Mouse (Mus musculus) G1E (cell line): Measurements from ENCODE around the gene Wdr13.

Experiments used
- CTCF ChIP-seq: IDR thresholded peaks from 2 replicates; pipeline ENCODE4 v1.5.1; 2012; ENCODE audit warnings: low read depth, low read length, inconsistent platforms, mixed read lengths
- GATA1 ChIP-seq: IDR thresholded peaks from 2 replicates; pipeline ENCODE4 v1.6.1; 2012; ENCODE audit warnings: borderline replicate concordance, low read length, inconsistent platforms, mixed read lengths
- GATA2 ChIP-seq: IDR thresholded peaks from 2 replicates; pipeline ENCODE4 v1.6.1; 2012; ENCODE audit warnings: low read depth, low read length, inconsistent platforms, borderline replicate concordance
- POLR2AphosphoS5 ChIP-seq: IDR thresholded peaks from 2 replicates; pipeline ENCODE4 v1.6.1; 2012; ENCODE audit warnings: low read depth, low read length, inconsistent platforms; ENCODE audit not compliant: insufficient replicate concordance
- TAL1 ChIP-seq: conservative IDR thresholded peaks from 2 replicates; pipeline ENCODE4 v1.6.1; 2012; ENCODE audit warnings: low read depth, low read length, inconsistent platforms, mixed read lengths

GRCm38 (mm10) chrX:8145153-8145991, 12.7 kb upstream of the Wdr13 start, which contains the start of gene Rbm3:
- no peak for TF ChIP-seq CTCF
- TF ChIP-seq GATA1: no peak
- TF ChIP-seq TAL1: no peak
- no peak for TF ChIP-seq GATA2
- no peak for TF ChIP-seq POLR2AphosphoS5
